Mouse (Mus musculus) embryonic facial prominence, embryonic 11.5 days (tissue): ENCODE data around the gene Gm38393. TPM values are rescaled to one million over a fixed set of nuclear protein-coding genes. Genes with fewer than 3 reads are reported as not detected.

ENCODE experiments used
- ATAC-seq: fragments of 200-750 bp; cut with Nextera tagmentation; replicated peaks from 2 replicates; pipeline ENCODE4 v1.8.0; 2017; ENCODE audit warnings: low read depth; ENCODE audit not compliant: insufficient number of reproducible peaks, low FRiP score, low TSS enrichment
- DNase-seq: peaks from one replicate; pipeline ENCODE4 v3.0.0-alpha.2; 2015; ENCODE audit warnings: low spot score
- H3K27ac ChIP-seq: fragments of 300-500 bp; sonication (generic); replicated peaks from 2 replicates; pipeline ENCODE4 v1.5.1; 2014; ENCODE audit warnings: mild to moderate bottlenecking, low read depth, low read length, control low read depth
- H3K27me3 ChIP-seq: fragments of 300-500 bp; sonication (generic); 2 replicates; pipeline ENCODE4 v1.6.1; 2014; ENCODE audit warnings: mild to moderate bottlenecking, low read length, moderate library complexity, mixed read lengths; ENCODE audit not compliant: control insufficient read depth, insufficient read depth
- H3K36me3 ChIP-seq: fragments of 300-500 bp; sonication (generic); replicated peaks from 2 replicates; pipeline ENCODE4 v1.6.1; 2014; ENCODE audit warnings: low read depth, mild to moderate bottlenecking, low read length, moderate library complexity, mixed read lengths; ENCODE audit not compliant: control insufficient read depth, insufficient read depth
- H3K4me1 ChIP-seq: fragments of 300-500 bp; sonication (generic); 2 replicates; pipeline ENCODE4 v1.6.1; 2014; ENCODE audit warnings: low read length, mixed read lengths; ENCODE audit not compliant: control insufficient read depth, insufficient read depth
- H3K4me2 ChIP-seq: fragments of 300-500 bp; sonication (generic); 2 replicates; pipeline ENCODE4 v1.6.1; 2014; ENCODE audit warnings: low read depth, mild to moderate bottlenecking, control low read depth, low read length, moderate library complexity
- H3K4me3 ChIP-seq: fragments of 300-500 bp; sonication (generic); 2 replicates; pipeline ENCODE4 v1.5.1; 2014; ENCODE audit warnings: low read depth, low read length, control low read depth
- H3K9ac ChIP-seq: fragments of 300-500 bp; sonication (generic); replicated peaks from 2 replicates; pipeline ENCODE4 v1.6.1; 2014; ENCODE audit warnings: mild to moderate bottlenecking, control low read depth, low read length
- H3K9me3 ChIP-seq: fragments of 300-500 bp; sonication (generic); replicated peaks from 2 replicates; pipeline ENCODE4 v1.6.1; 2016; ENCODE audit warnings: mild to moderate bottlenecking, low read length, inconsistent platforms, mixed read lengths; ENCODE audit not compliant: control insufficient read depth
- WGBS: fragments of 180-500 bp; shearing (Covaris S2); extraction: QIAGEN DNeasy Blood & Tissue Kit; methylation state at CpG from one replicate; pipeline ENCODE4 v1.1.7; 2014; 5-methylcytosine and 5-hydroxymethylcytosine counted together
- polyA plus RNA-seq: library from polyadenylated mRNA; unstranded; fragments of >200 nt; fragmentation: Nextera tagmentation; extraction: Ambion mirVana; gene quantifications from 2 replicates; pipeline ENCODE4 v1.2.1, GENCODE M21; 2014

Gm38393 gene
- polyA plus RNA-seq, 1 experiment from 2014 or later, result 1.3 TPM

DNA sequence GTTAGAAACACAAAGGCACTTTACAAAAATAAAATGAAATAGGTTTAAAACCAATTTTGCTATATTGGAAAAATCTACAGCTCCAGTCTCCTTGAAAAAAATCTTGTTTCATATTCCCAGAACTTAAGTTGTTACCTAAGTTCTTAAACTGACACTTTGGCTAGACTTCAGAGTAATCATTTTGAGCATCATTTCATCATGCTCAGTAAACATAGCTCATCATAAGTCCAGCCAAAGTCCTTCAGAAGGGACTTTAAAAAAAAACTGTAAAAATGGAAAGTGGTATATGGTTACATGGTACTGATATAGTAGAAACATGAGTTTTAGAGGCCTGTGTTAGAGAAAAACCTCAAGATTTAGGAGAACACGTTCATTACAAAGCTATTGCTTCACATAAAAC lies 26.2 kb downstream of the Gm38393 start:
- Histone ChIP-seq H3K36me3 (no peaks in the 10 kb centered on the region; the same call in 1 of the 2 replicates), H3K4me2 (no peak overlapping the region), H3K27ac (no peak overlapping the region), H3K4me1 (no peaks in the 10 kb centered on the region), H3K9ac (no peak overlapping the region), H3K4me3 (no peak overlapping the region), H3K27me3 (no peaks in the 10 kb centered on the region), H3K9me3 (no peaks in the 10 kb centered on the region)
- DNase-seq (no peak), ATAC-seq (no peak)
- WGBS, result 66% methylated on average over 1 of the region's 1 CpGs

Other genes with a start within 250 kb of the Gm38393 start
- 75.4 and 79.5 TPM in 2 replicates for gene Snurf, start within 50 bp of the Gm38393 start, polyA plus RNA-seq
- 92.8 and 98.9 TPM in 2 replicates for gene Snrpn, start 135.2 kb upstream of the Gm38393 start, polyA plus RNA-seq